Mouse (Mus musculus) gastrocnemius, adult 8-10 months (tissue): Measurements from ENCODE around the gene Phf1. TPM values are rescaled to one million over a fixed set of nuclear protein-coding genes. Genes with fewer than 3 reads are reported as not detected.
"Not testable (repeated sequence)": the region's sequence is repeated elsewhere in the genome, so short reads cannot be mapped to it uniquely, and the experiment has no call there.

Source experiments
- DNase-seq, 2 experiments: peaks; one replicate each; pipeline ENCODE4 v3.0.0; 2022; ENCODE audit warnings: low spot score in 2 of 2
- microRNA-seq: library from miRNA; unstranded; fragments of <30 nt; microRNA quantifications from one replicate; pipeline ENCODE4 v1.2.0, GENCODE M21; 2022
- total RNA-seq, 4 experiments: library from RNA; stranded (reverse); gene quantifications; 2 replicates each; pipeline ENCODE4 v1.2.4; 2022

Gene Phf1
- total RNA-seq, 4 experiments from 2014 or later = 7.7 to 10.7 (median 9.9) TPM

- DNase-seq = not testable (repeated sequence)
Observed at GRCm38 (mm10) chr17:26977354-26977753, 44.5 kb downstream of the Phf1 start.

GRCm38 (mm10) chr17:26979426-26979825 is 46.6 kb downstream of the Phf1 start:
- no peak for DNase-seq

- DNase-seq = no peak
Observed at GRCm38 (mm10) chr17:26981050-26981449, 48.2 kb downstream of the Phf1 start.

GRCm38 (mm10) chr17:26983382-26983781 is 50.5 kb downstream of the Phf1 start:
- DNase-seq = no peak

GRCm38 (mm10) chr17:26985503-26986179 is 52.8 kb downstream of the Phf1 start:
- DNase-seq = no peak

Small RNA genes lying within 50 kb of the gene (microRNA-seq; reads per million reads assigned to microRNA genes)
- gene Gm27775 (not detected), gene Mir3083 (not detected), gene Mir6968 (4.2 reads per million)

Other genes with a start within 250 kb of the Phf1 start
- 10 to 100 TPM; 40.9 to 48.0 (median 42.9) TPM for gene Crebrf, start 217.4 kb upstream of the Phf1 start, total RNA-seq
- gene Bnip1, start 152.0 kb upstream of the Phf1 start, total RNA-seq = 10 to 100 TPM; 21.9 to 33.2 (median 30.4) TPM
- not detected for gene Nkx2-5, start 88.0 kb upstream of the Phf1 start, total RNA-seq
- under 1 TPM; 0.22 to 0.83 (median 0.41) TPM for gene Kifc5b, start 16.0 kb upstream of the Phf1 start, total RNA-seq
- 100 to 1,000 TPM; 102 to 113 (median 108) TPM for gene Cuta, start 6.5 kb downstream of the Phf1 start, total RNA-seq
- gene Syngap1, start 8.2 kb downstream of the Phf1 start, total RNA-seq = 1 to 10 TPM; 1.4 to 2.6 (median 1.9) TPM
- gene Zbtb9, start 40.1 kb downstream of the Phf1 start, total RNA-seq = 1 to 10 TPM; 1.1 to 1.6 (median 1.5) TPM
- 10 to 100 TPM; 18.8 to 22.3 (median 21.4) TPM for gene Bak1, start 96.0 kb downstream of the Phf1 start, total RNA-seq
- 1 to 10 TPM; 1.4 to 2.8 (median 2.0) TPM for gene Itpr3, start 124.3 kb downstream of the Phf1 start, total RNA-seq
- gene Uqcc2, start 200.9 kb downstream of the Phf1 start, total RNA-seq = 100 to 1,000 TPM; 429 to 490 (median 471) TPM
- gene Ip6k3, start 234.7 kb downstream of the Phf1 start, total RNA-seq = 10 to 100 TPM; 24.6 to 33.6 (median 29.1) TPM